Mouse (Mus musculus): ENCODE results near the gene Kctd5. TPM values are rescaled to one million over a fixed set of nuclear protein-coding genes. Genes with fewer than 3 reads are reported as not detected.
A peak's percentile ranks its signal among the peaks of the same experiment; 100 is the strongest.

Kctd5 gene
- polyA plus RNA-seq, 1 experiment from 2014 or later, result 49.2 TPM

GRCm38 (mm10) chr17:24007391-24007790 is 65.9 kb downstream of the Kctd5 start:
- no peaks in the 10 kb centered on the region for H3K4me1 ChIP-seq (replicated peaks)
- no peaks in the 10 kb centered on the region; the same call in 1 of the 2 replicates for H3K9me3 ChIP-seq (replicated peaks)
- no peak overlapping the region for H3K4me3 ChIP-seq
- 0 out of 2 replicates have a peak, but pooled peaks cover 6% of the 10 kb centered on the region for H3K27me3 ChIP-seq (replicated peaks)
- H3K27ac ChIP-seq (ENCODE audit: poor library complexity, severe bottlenecking), result no peak overlapping the region
- ATAC-seq (ENCODE audit: insufficient number of reproducible peaks, low FRiP score), result no peak
- H3K36me3 ChIP-seq, result no peaks in the 10 kb centered on the region
- WGBS, result 68% methylated on average over 1 of the region's 1 CpGs
- H3K4me2 ChIP-seq, result no peak overlapping the region
- no peak overlapping the region for H3K9ac ChIP-seq

GRCm38 (mm10) chr17:24006930-24007329 is 66.4 kb downstream of the Kctd5 start:
- H3K27me3 ChIP-seq (replicated peaks), result 0 out of 2 replicates have a peak, but pooled peaks cover 6% of the 10 kb centered on the region
- H3K4me2 ChIP-seq, result no peak overlapping the region
- ATAC-seq (ENCODE audit: insufficient number of reproducible peaks, low FRiP score), result no peak
- H3K36me3 ChIP-seq, result no peaks in the 10 kb centered on the region
- no peak overlapping the region for H3K4me3 ChIP-seq
- H3K9ac ChIP-seq, result no peak overlapping the region
- 49% methylated on average over 2 of the region's 2 CpGs for WGBS
- no peaks in the 10 kb centered on the region; the same call in 1 of the 2 replicates for H3K9me3 ChIP-seq (replicated peaks)
- H3K4me1 ChIP-seq (replicated peaks), result no peaks in the 10 kb centered on the region
- H3K27ac ChIP-seq (ENCODE audit: poor library complexity, severe bottlenecking), result no peak overlapping the region

GRCm38 (mm10) chr17:24005049-24005448 is 68.2 kb downstream of the Kctd5 start:
- 84% methylated on average over 3 of the region's 3 CpGs for WGBS
- ATAC-seq (ENCODE audit: insufficient number of reproducible peaks, low FRiP score), result no peak
- H3K36me3 ChIP-seq, result no peaks in the 10 kb centered on the region
- H3K27ac ChIP-seq (ENCODE audit: poor library complexity, severe bottlenecking), result no peak overlapping the region
- no peak overlapping the region for H3K4me3 ChIP-seq
- H3K4me1 ChIP-seq (replicated peaks), result peaks cover 8% of the 10 kb centered on the region
- no peaks in the 10 kb centered on the region; the same call in 1 of the 2 replicates for H3K9me3 ChIP-seq (replicated peaks)
- H3K27me3 ChIP-seq (replicated peaks), result 0 out of 2 replicates have a peak, but pooled peaks cover 6% of the 10 kb centered on the region
- no peak overlapping the region for H3K4me2 ChIP-seq
- H3K9ac ChIP-seq, result no peak overlapping the region

- no peak for ATAC-seq (ENCODE audit: insufficient number of reproducible peaks, low FRiP score)
- H3K4me1 ChIP-seq (replicated peaks), result peaks cover 17% of the 10 kb centered on the region
- H3K9ac ChIP-seq, result no peak overlapping the region
- H3K4me3 ChIP-seq, result no peak overlapping the region
- no peaks in the 10 kb centered on the region; the same call in 1 of the 2 replicates for H3K9me3 ChIP-seq (replicated peaks)
- WGBS, result 82% methylated on average over 14 of the region's 14 CpGs
- H3K4me2 ChIP-seq, result no peak overlapping the region
- H3K27ac ChIP-seq (ENCODE audit: poor library complexity, severe bottlenecking), result no peak overlapping the region
- H3K27me3 ChIP-seq (replicated peaks), result 0 out of 2 replicates have a peak, but pooled peaks cover 6% of the 10 kb centered on the region
- H3K36me3 ChIP-seq, result no peaks in the 10 kb centered on the region
Observed at GRCm38 (mm10) chr17:24004071-24004665, 69.1 kb downstream of the Kctd5 start.

- H3K36me3 ChIP-seq, result no peaks in the 10 kb centered on the region
- H3K27ac ChIP-seq (ENCODE audit: poor library complexity, severe bottlenecking), result no peak overlapping the region
- no peaks in the 10 kb centered on the region; the same call in 1 of the 2 replicates for H3K9me3 ChIP-seq (replicated peaks)
- H3K9ac ChIP-seq, result no peak overlapping the region
- no peak overlapping the region for H3K4me2 ChIP-seq
- H3K4me1 ChIP-seq (replicated peaks), result peaks cover 17% of the 10 kb centered on the region
- no peak overlapping the region for H3K4me3 ChIP-seq
- H3K27me3 ChIP-seq (replicated peaks), result peaks cover 25% of the 10 kb centered on the region; the same call in 1 of the 2 replicates
- 9% methylated on average over 5 of the region's 5 CpGs for WGBS
- peak; percentile 33; the same call in 1 of the 2 replicates for ATAC-seq (ENCODE audit: insufficient number of reproducible peaks, low FRiP score)
Observed at GRCm38 (mm10) chr17:24000404-24000803, 72.9 kb downstream of the Kctd5 start.

- Histone ChIP-seq H3K4me1 (replicated peaks) (peaks cover 19% of the 10 kb centered on the region), H3K4me3 (no peak overlapping the region), H3K9ac (no peak overlapping the region), H3K9me3 (replicated peaks) (no peaks in the 10 kb centered on the region), H3K27ac (ENCODE audit: poor library complexity, severe bottlenecking) (no peak overlapping the region), H3K36me3 (no peaks in the 10 kb centered on the region), H3K27me3 (replicated peaks) (peaks cover 39% of the 10 kb centered on the region), H3K4me2 (no peak overlapping the region)
- no peak for ATAC-seq (ENCODE audit: insufficient number of reproducible peaks, low FRiP score)
- WGBS, result 47% methylated on average over 6 of the region's 6 CpGs
Observed at GRCm38 (mm10) chr17:23998383-23998782, 74.9 kb downstream of the Kctd5 start.

- H3K4me2 ChIP-seq, result no peak within 1 kb of the TSS
- H3K27me3 ChIP-seq (replicated peaks), result peaks cover 39% of the 10 kb centered on the region
- H3K4me3 ChIP-seq, result no peak within 1 kb of the TSS
- peaks cover 22% of the 10 kb centered on the region for H3K4me1 ChIP-seq (replicated peaks)
- no peak within 1 kb of the TSS for H3K9ac ChIP-seq
- WGBS, result 56% methylated on average over 2 of the region's 2 CpGs
- no peak within 1 kb of the TSS for H3K27ac ChIP-seq (ENCODE audit: poor library complexity, severe bottlenecking)
- no peaks in the 10 kb centered on the region for H3K36me3 ChIP-seq
- ATAC-seq (ENCODE audit: insufficient number of reproducible peaks, low FRiP score), result no peak
- H3K9me3 ChIP-seq (replicated peaks), result no peaks in the 10 kb centered on the region
Observed at GRCm38 (mm10) chr17:23997901-23998300, 75.4 kb downstream of the Kctd5 start, which contains the start of gene Prss22. Gene Prss22, minus strand, starts transcription at chr17:23998100.

Small RNA genes within 50 kb of the gene (microRNA-seq; reads per million reads assigned to microRNA genes)
- gene Gm27700, result not detected

Other genes starting within 250 kb of the Kctd5 start
- gene Elob, start 244.3 kb downstream of the Kctd5 start, polyA plus RNA-seq (2016; fragmentation: Nextera tagmentation; extraction: Ambion mirVana), result 878 and 903 TPM in 2 replicates
- gene Prss33, start 237.4 kb downstream of the Kctd5 start, polyA plus RNA-seq (2016; fragmentation: Nextera tagmentation; extraction: Ambion mirVana), result not detected in 2 replicates
- not detected in 2 replicates for gene Prss32, start 229.6 kb downstream of the Kctd5 start, polyA plus RNA-seq (2016; fragmentation: Nextera tagmentation; extraction: Ambion mirVana)
- 0.36 TPM in 1 of 2 replicates, not detected in the other for gene Prss41, start 229.3 kb downstream of the Kctd5 start, polyA plus RNA-seq (2016; fragmentation: Nextera tagmentation; extraction: Ambion mirVana)
- gene Prss21, start 205.4 kb downstream of the Kctd5 start, polyA plus RNA-seq (2016; fragmentation: Nextera tagmentation; extraction: Ambion mirVana), result not detected in 2 replicates
- gene Dcpp1, start 192.6 kb downstream of the Kctd5 start, polyA plus RNA-seq (2016; fragmentation: Nextera tagmentation; extraction: Ambion mirVana), result not detected in 2 replicates
- not detected in 2 replicates for gene Dcpp2, start 192.6 kb downstream of the Kctd5 start, polyA plus RNA-seq (2016; fragmentation: Nextera tagmentation; extraction: Ambion mirVana)
- gene Dcpp3, start 156.0 kb downstream of the Kctd5 start, polyA plus RNA-seq (2016; fragmentation: Nextera tagmentation; extraction: Ambion mirVana), result not detected in 2 replicates
- not detected in 2 replicates for gene Sbp, start 131.8 kb downstream of the Kctd5 start, polyA plus RNA-seq (2016; fragmentation: Nextera tagmentation; extraction: Ambion mirVana)
- gene Sbpl, start 118.2 kb downstream of the Kctd5 start, polyA plus RNA-seq (2016; fragmentation: Nextera tagmentation; extraction: Ambion mirVana), result not detected in 2 replicates
- gene Prss30, start 92.9 kb downstream of the Kctd5 start, polyA plus RNA-seq (2016; fragmentation: Nextera tagmentation; extraction: Ambion mirVana), result not detected in 2 replicates
- gene Prss22, start 75.4 kb downstream of the Kctd5 start, polyA plus RNA-seq (2016; fragmentation: Nextera tagmentation; extraction: Ambion mirVana), result 0.29 TPM in 1 of 2 replicates, not detected in the other
- gene Prss27, start 35.3 kb downstream of the Kctd5 start, polyA plus RNA-seq (2016; fragmentation: Nextera tagmentation; extraction: Ambion mirVana), result 0.35 and 0.41 TPM in 2 replicates
- gene Pdpk1, start 77.4 kb upstream of the Kctd5 start, polyA plus RNA-seq (2016; fragmentation: Nextera tagmentation; extraction: Ambion mirVana), result 46.9 and 48.6 TPM in 2 replicates
- gene Amdhd2, start 90.3 kb upstream of the Kctd5 start, polyA plus RNA-seq (2016; fragmentation: Nextera tagmentation; extraction: Ambion mirVana), result 28.1 and 28.8 TPM in 2 replicates
- gene Atp6v0c, start 96.2 kb upstream of the Kctd5 start, polyA plus RNA-seq (2016; fragmentation: Nextera tagmentation; extraction: Ambion mirVana), result 534 and 535 TPM in 2 replicates
- 5.1 and 5.3 TPM in 2 replicates for gene Tbc1d24, start 132.1 kb upstream of the Kctd5 start, polyA plus RNA-seq (2016; fragmentation: Nextera tagmentation; extraction: Ambion mirVana)
- gene Ntn3, start 136.0 kb upstream of the Kctd5 start, polyA plus RNA-seq (2016; fragmentation: Nextera tagmentation; extraction: Ambion mirVana), result 2.0 and 2.6 TPM in 2 replicates
- 6.0 and 7.5 TPM in 2 replicates for gene Tedc2, start 147.4 kb upstream of the Kctd5 start, polyA plus RNA-seq (2016; fragmentation: Nextera tagmentation; extraction: Ambion mirVana)
- 49.4 and 55.8 TPM in 2 replicates for gene Ccnf, start 178.0 kb upstream of the Kctd5 start, polyA plus RNA-seq (2016; fragmentation: Nextera tagmentation; extraction: Ambion mirVana)